Mouse (Mus musculus): ENCODE measurements at regions not wholly inside any gene's neighbourhood (a gene's known extent, or its start where the extent isn't known, plus 50 kb on each side); places are given as distances from the start of the nearest gene placed in this dataset.

DNA sequence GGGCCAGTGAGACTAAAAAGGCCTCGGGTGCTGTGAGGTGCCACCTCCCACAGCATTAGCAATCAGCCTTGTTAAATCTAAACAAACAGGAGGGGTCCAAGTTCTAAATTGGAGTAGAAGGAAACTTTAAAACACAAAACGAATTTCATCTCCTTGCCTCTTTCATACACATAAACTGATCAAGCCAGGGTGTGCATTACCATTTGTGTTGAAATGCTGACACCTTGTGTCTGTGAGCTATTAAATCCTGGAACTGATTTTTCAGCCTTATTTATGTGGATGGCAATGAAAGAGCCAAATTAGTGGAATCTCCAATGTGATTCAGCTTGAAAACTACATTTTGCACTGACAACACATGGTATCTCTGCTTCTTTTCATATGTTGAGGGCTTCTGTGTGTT is 114.8 kb downstream of the Pcsk1 start:
- no peak for DNase-seq

DNA sequence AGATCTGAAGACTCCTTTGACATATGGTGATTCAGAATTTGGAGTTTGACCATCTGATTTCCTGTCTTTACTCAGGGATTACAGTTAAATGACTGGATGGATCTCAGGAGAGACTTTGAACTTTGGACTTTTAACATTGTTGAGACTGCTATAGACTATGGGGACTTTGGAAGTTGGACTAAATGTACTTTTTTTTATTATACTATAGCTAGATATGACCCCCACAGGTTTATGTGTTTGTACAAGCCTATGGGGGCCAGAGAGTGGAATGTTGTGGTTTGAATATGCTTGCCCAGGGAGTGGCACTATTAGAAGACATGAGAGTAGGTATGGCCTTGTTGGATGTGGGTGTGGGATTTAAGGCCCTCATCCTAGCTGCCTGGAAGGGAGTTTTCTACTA is 134.3 kb downstream of the Pcsk1 start:
- DNase-seq: no peak

DNA sequence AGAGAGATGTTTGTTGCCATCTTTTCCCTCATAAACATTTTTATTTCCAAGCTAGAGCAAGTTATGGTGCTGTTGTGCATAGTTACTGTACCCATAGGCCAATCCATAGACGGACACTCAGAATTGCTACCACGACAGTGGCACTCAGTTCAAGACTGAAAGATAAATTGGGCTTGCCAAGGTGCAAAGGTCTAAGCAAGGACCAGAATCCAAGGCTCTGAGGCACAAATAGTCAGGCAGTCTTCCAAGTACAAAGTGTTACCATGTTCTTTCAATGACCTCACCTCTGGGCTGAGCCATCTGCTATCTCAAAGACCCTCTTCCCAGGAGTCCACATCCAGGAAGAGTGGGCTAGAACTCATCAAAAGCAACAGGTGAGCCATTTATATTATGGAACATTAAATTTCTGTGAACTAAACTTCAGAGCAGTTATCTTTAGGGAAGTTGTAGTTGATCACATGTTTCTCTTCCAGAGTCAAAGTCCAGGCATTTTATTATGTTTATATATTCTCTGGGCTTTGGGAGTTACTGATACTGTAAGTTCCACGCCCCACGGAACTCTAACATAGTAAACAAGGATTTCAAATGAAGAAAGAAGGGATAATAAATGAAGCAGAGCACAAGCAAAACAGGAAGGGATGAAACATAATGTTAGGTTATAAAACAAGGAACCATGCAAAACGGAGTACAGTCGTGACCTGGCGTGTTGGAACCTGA is 136.1 kb downstream of the Pcsk1 start:
- DNase-seq: no peak

DNA sequence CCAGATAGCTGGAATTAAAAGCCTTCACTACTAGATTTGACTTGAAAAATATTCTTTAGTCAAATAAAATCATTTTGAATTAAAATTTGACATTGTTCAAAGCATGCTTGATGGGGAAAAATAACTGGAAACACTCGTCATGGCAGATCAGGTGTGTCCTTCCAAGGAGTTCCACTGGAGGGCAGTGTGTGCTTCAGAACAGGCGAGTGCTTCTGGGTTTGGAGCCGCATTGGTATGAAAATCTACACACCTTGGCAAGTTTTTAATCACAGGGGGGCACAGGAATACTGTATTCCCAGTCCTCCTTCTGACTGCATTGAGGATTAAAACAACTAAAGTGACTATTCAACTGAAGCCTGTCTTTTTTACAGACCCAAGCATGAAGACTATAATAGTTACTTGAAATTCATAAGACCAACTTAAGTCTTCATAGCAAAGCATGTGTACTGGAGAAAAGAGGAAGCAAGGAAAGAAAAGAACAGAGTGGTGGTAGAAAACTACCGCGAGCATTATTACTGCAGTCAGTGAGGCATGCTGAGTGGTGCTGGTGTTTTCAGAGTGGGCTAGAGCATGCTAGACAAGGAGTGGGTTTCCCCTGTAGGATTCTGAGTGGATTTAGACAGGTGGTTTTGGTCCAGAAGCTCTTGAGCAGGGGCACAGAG is 138.1 kb downstream of the Pcsk1 start:
- peak; percentile 27 for DNase-seq

DNA sequence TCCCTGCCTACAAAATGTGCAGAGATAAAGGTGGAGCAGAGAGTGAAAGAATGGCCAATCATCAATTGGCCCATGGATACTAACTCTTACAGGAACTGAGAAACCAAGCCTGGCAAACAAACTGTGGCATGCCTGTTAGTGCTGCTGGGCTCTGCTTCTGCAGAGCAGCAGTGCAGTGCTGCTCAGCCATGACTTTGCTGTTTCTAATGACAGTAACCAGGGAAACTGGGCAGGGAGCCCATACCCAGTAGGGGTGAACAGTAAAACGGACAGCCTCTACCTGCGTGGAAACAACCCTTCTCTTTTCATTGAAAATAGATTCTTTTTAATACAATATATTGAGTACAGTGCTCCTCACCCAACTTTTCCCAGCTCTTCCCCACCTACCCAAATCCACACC is 146.8 kb downstream of the Pcsk1 start:
- DNase-seq: no peak
